Mouse (Mus musculus): ENCODE data around the gene Nmd3.

GRCm38 (mm10) chr3:69769150-69769549 lies 47.4 kb downstream of the Nmd3 start:
- TF ChIP-seq CTCF (IDR thresholded peaks at IDR 0.05; ENCODE audit: low read depth, low read length) (no peak), TAL1 (conservative IDR thresholded peaks at IDR 0.05; ENCODE audit: low read depth, low read length) (no peak)
